Comparison of ENCODE assay signal across 10 mouse cellular contexts in the genomic region with DNA sequence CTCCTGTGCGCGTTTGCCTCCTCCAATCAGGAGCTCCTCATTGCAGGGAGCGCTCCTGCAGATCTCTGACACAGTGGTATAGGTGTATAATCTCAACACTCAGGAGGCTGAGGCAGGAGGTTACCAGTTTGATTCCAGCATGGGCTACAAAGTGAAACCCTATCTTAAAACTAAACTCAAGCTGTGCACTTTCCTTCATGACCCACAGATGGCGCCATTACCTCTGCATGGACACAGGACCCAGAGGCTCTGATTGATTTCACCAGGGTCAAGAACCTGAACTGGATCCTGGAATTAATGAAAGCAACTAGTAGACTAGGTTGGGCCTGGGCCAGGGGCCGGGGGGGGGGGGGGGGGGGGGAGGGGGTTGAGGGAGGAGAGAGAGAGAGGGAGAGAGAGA. TPM values are rescaled to one million over a fixed set of nuclear protein-coding genes. Genes with fewer than 3 reads are reported as not detected.
DNase-seq lines count a peak whose midpoint lies in the region; ATAC-seq and TF ChIP-seq lines count a peak whose summit lies in the region.
"Had no signal": no experiment of that assay in that cellular context is flagged by ENCODE, and none has a peak within 500 bp of the region (broad histone marks: within the 10 kb centered on the region; RNA-seq: fewer than 3 reads in every experiment).

No protein-coding gene starts in this region.

- ATAC-seq in heart, embryonic 12.5 days (ENCODE audit: insufficient number of reproducible peaks, low FRiP score) = no peak
- peak; percentile 69 for ATAC-seq in common myeloid progenitor, adult 5-6 weeks (replicated peaks; ENCODE audit: low read depth, poor library complexity, severe bottlenecking)
- no peak for ATAC-seq in forebrain, embryonic 12.5 days (ENCODE audit: low FRiP score)

- no peak overlapping the region for H3K4me3 ChIP-seq in heart, embryonic 12.5 days
- H3K4me3 ChIP-seq in limb, embryonic 10.5 days = no peak overlapping the region
- H3K4me3 ChIP-seq in small intestine, adult 2 months (ENCODE audit: low read depth, low read length) = no peak overlapping the region
- no peak overlapping the region for H3K4me3 ChIP-seq in forebrain, embryonic 12.5 days (replicated peaks)
- H3K4me3 ChIP-seq: embryonic facial prominence, embryonic 13.5 days; limb, embryonic 13.5 days had no signal

- peak; percentile 92 for DNase-seq in heart, adult 11 months
- peak; percentile 43 for DNase-seq in urinary bladder, postnatal 14 days (ENCODE audit: low spot score)
- DNase-seq in urinary bladder, postnatal 4 days (ENCODE audit: low spot score in 2 of 2) = no peak
- peak; percentile 67 for DNase-seq in limb, embryonic 10.5 days (ENCODE audit: low spot score)

- H3K4me2 ChIP-seq in heart, embryonic 12.5 days = no peak overlapping the region
- H3K4me2 ChIP-seq in forebrain, embryonic 12.5 days = no peak overlapping the region
- H3K4me2 ChIP-seq: embryonic facial prominence, embryonic 13.5 days; limb, embryonic 13.5 days had no signal

- no peaks in the 10 kb centered on the region for H3K4me1 ChIP-seq in heart, embryonic 12.5 days (replicated peaks)
- H3K4me1 ChIP-seq in limb, embryonic 10.5 days = peaks cover 17% of the 10 kb centered on the region
- no peaks in the 10 kb centered on the region for H3K4me1 ChIP-seq in small intestine, adult 2 months (ENCODE audit: control insufficient read depth, insufficient read depth, insufficient read length, low read length)
- H3K4me1 ChIP-seq in forebrain, embryonic 12.5 days = no peaks in the 10 kb centered on the region
- H3K4me1 ChIP-seq: embryonic facial prominence, embryonic 13.5 days; limb, embryonic 13.5 days had no signal

- TF ChIP-seq POLR2A in small intestine, adult 2 months (IDR thresholded peaks at IDR 0.05; ENCODE audit: low read depth, low read length) = no peak

- H3K27ac ChIP-seq in heart, embryonic 12.5 days (ENCODE audit: poor library complexity, severe bottlenecking) = no peak overlapping the region
- H3K27ac ChIP-seq in limb, embryonic 10.5 days = no peak overlapping the region
- H3K27ac ChIP-seq in small intestine, adult 2 months (ENCODE audit: insufficient read depth, low read depth, low read length) = no peak overlapping the region
- H3K27ac ChIP-seq in forebrain, embryonic 12.5 days = no peak overlapping the region
- H3K27ac ChIP-seq: embryonic facial prominence, embryonic 13.5 days; limb, embryonic 13.5 days had no signal

- H3K9me3 ChIP-seq in heart, embryonic 12.5 days (replicated peaks) = no peaks in the 10 kb centered on the region
- H3K9me3 ChIP-seq in limb, embryonic 10.5 days (replicated peaks) = no peaks in the 10 kb centered on the region
- no peaks in the 10 kb centered on the region for H3K9me3 ChIP-seq in forebrain, embryonic 12.5 days
- H3K9me3 ChIP-seq: embryonic facial prominence, embryonic 13.5 days; limb, embryonic 13.5 days had no signal

- H3K9ac ChIP-seq in heart, embryonic 12.5 days = no peak overlapping the region
- H3K9ac ChIP-seq in forebrain, embryonic 12.5 days = no peak overlapping the region
- H3K9ac ChIP-seq: embryonic facial prominence, embryonic 13.5 days; limb, embryonic 13.5 days had no signal

- H3K27me3 ChIP-seq in heart, embryonic 12.5 days (replicated peaks) = peaks cover 92% of the 10 kb centered on the region
- peaks cover 80% of the 10 kb centered on the region for H3K27me3 ChIP-seq in limb, embryonic 10.5 days (ENCODE audit: low read depth, poor library complexity, severe bottlenecking)
- H3K27me3 ChIP-seq in small intestine, adult 2 months (ENCODE audit: control insufficient read depth, insufficient read depth, low read length) = peaks cover 31% of the 10 kb centered on the region
- H3K27me3 ChIP-seq in forebrain, embryonic 12.5 days = peaks cover 87% of the 10 kb centered on the region

- WGBS in heart, embryonic 12.5 days = 19% methylated on average over 4 of the region's 5 CpGs
- 27% methylated on average over 4 of the region's 5 CpGs for WGBS in limb, embryonic 10.5 days
- WGBS in small intestine, adult 2 months = 15% methylated on average over 4 of the region's 5 CpGs
- 31% methylated on average over 4 of the region's 5 CpGs for WGBS in forebrain, embryonic 12.5 days

- H3K36me3 ChIP-seq in heart, embryonic 12.5 days = no peaks in the 10 kb centered on the region
- H3K36me3 ChIP-seq in limb, embryonic 10.5 days = no peaks in the 10 kb centered on the region
- no peaks in the 10 kb centered on the region for H3K36me3 ChIP-seq in small intestine, adult 2 months (ENCODE audit: control insufficient read depth, insufficient read depth, low read length)
- no peaks in the 10 kb centered on the region for H3K36me3 ChIP-seq in forebrain, embryonic 12.5 days (replicated peaks)
- H3K36me3 ChIP-seq: embryonic facial prominence, embryonic 13.5 days; limb, embryonic 13.5 days had no signal

- TF ChIP-seq CTCF in small intestine, adult 2 months (IDR thresholded peaks at IDR 0.05; ENCODE audit: extremely low read depth, insufficient read length, insufficient replicate concordance, low read depth, low read length) = peak; percentile 49; the same call in 1 of the 2 replicates

RNA-seq across cellular contexts. Expression of a gene that starts 12.6 kb away (rescaled TPM):
- polyA plus RNA-seq in heart, embryonic 12.5 days (2016; fragmentation: Nextera tagmentation; extraction: Ambion mirVana) = not detected in 2 replicates
- total RNA-seq in common myeloid progenitor, adult 5-6 weeks (2017) = not detected in 2 replicates
- polyA plus RNA-seq in limb, embryonic 10.5 days (2016; fragmentation: Nextera tagmentation; extraction: Ambion mirVana) = not detected in 2 replicates
- polyA plus RNA-seq in small intestine, adult 2 months (2012; rRNA removed) = not detected in 2 replicates
- not detected in 2 replicates for polyA plus RNA-seq in forebrain, embryonic 12.5 days (2016; fragmentation: Nextera tagmentation; extraction: Ambion mirVana)
- polyA plus RNA-seq: embryonic facial prominence, embryonic 13.5 days; limb, embryonic 13.5 days had no signal

RNA-seq across cellular contexts. Expression of a gene that starts 20.8 kb away (rescaled TPM):
- 0.14 TPM in 1 of 2 replicates, not detected in the other for polyA plus RNA-seq in heart, embryonic 12.5 days (2016; fragmentation: Nextera tagmentation; extraction: Ambion mirVana)
- total RNA-seq in common myeloid progenitor, adult 5-6 weeks (2017) = not detected in 2 replicates
- polyA plus RNA-seq in limb, embryonic 10.5 days (2016; fragmentation: Nextera tagmentation; extraction: Ambion mirVana) = 6.3 and 10.7 TPM in 2 replicates
- polyA plus RNA-seq in small intestine, adult 2 months (2012; rRNA removed) = 0.15 TPM in 1 of 2 replicates, not detected in the other
- 0.63 and 1.3 TPM in 2 replicates for polyA plus RNA-seq in forebrain, embryonic 12.5 days (2016; fragmentation: Nextera tagmentation; extraction: Ambion mirVana)
- polyA plus RNA-seq: embryonic facial prominence, embryonic 13.5 days had no signal

RNA-seq across cellular contexts. Expression of a gene that starts 34.3 kb away (rescaled TPM):
- polyA plus RNA-seq in heart, embryonic 12.5 days (2016; fragmentation: Nextera tagmentation; extraction: Ambion mirVana) = 0.33 and 0.40 TPM in 2 replicates
- total RNA-seq in common myeloid progenitor, adult 5-6 weeks (2017) = not detected in 2 replicates
- not detected in 2 replicates for polyA plus RNA-seq in limb, embryonic 10.5 days (2016; fragmentation: Nextera tagmentation; extraction: Ambion mirVana)
- polyA plus RNA-seq in small intestine, adult 2 months (2012; rRNA removed) = not detected in 2 replicates
- polyA plus RNA-seq in forebrain, embryonic 12.5 days (2016; fragmentation: Nextera tagmentation; extraction: Ambion mirVana) = not detected in 2 replicates
- polyA plus RNA-seq: embryonic facial prominence, embryonic 13.5 days; limb, embryonic 13.5 days had no signal

RNA-seq across cellular contexts. Expression of a gene that starts 52.5 kb away (rescaled TPM):
- polyA plus RNA-seq in heart, embryonic 12.5 days (2016; fragmentation: Nextera tagmentation; extraction: Ambion mirVana) = not detected in 2 replicates
- total RNA-seq in common myeloid progenitor, adult 5-6 weeks (2017) = not detected in 2 replicates
- not detected in 2 replicates for polyA plus RNA-seq in limb, embryonic 10.5 days (2016; fragmentation: Nextera tagmentation; extraction: Ambion mirVana)
- not detected in 2 replicates for polyA plus RNA-seq in small intestine, adult 2 months (2012; rRNA removed)
- polyA plus RNA-seq in forebrain, embryonic 12.5 days (2016; fragmentation: Nextera tagmentation; extraction: Ambion mirVana) = 0.12 TPM in 1 of 2 replicates, not detected in the other
- polyA plus RNA-seq: limb, embryonic 13.5 days had no signal

Comparison
In these comparisons a context has a peak if more than half of its experiments do, and no peak if none do; other contexts are left out.
1. DNase-seq: peak in heart, adult 11 months (single experiment), urinary bladder, postnatal 14 days (single experiment) and limb, embryonic 10.5 days (single experiment); none in urinary bladder, postnatal 4 days (0 of 2).